In the genomic region with DNA sequence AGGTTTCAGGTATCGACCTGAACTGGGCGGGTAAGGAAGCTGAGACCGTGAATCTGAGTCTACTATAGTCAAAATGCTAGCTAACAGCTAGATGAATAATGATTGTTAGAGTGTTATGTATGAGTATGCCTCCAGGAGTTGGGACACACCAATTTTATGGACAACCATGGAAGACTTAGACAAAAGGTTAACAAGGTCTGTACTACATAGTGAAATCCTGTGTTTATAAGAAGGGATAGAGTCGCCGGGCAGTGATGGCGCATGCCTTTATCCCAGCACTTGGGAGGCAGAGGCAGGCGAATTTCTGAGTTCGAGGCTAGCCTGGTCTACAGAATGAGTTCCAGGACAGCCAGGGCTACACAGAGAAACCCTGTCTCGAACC, we compare ENCODE assay signal across 7 mouse cellular contexts. TPM values are rescaled to one million over a fixed set of nuclear protein-coding genes. Genes with fewer than 3 reads are reported as not detected.
A peak's percentile ranks its signal among the peaks of the same experiment; 100 is the strongest.
DNase-seq lines count a peak whose midpoint lies in the region; ATAC-seq lines count a peak whose summit lies in the region.
"Not testable (repeated sequence)": the region's sequence is repeated elsewhere in the genome, so short reads cannot be mapped to it uniquely, and the experiment has no call there.

No protein-coding gene starts in this region.

- not testable (repeated sequence) for H3K9ac ChIP-seq in forebrain, embryonic 11.5 days (ENCODE audit: low read length); lung, embryonic 15.5 days
- 0 out of 2 replicates have a peak overlapping the region, but pooled peaks have one; percentile 94 for H3K9ac ChIP-seq in heart, embryonic 13.5 days
- H3K9ac ChIP-seq in intestine, embryonic 14.5 days (ENCODE audit: low read length) = peak overlapping the region; percentile 79; the same call in 1 of the 2 replicates
- H3K9ac ChIP-seq in limb, embryonic 12.5 days (replicated peaks) = peak overlapping the region; percentile 94; the same call in 1 of the 2 replicates

- H3K36me3 ChIP-seq in forebrain, embryonic 11.5 days (ENCODE audit: control insufficient read depth, insufficient read depth, low read length); heart, embryonic 13.5 days; intestine, embryonic 14.5 days (ENCODE audit: control insufficient read depth, insufficient read depth, low read length); limb, embryonic 12.5 days; lung, embryonic 15.5 days: not testable (repeated sequence)

- H3K4me2 ChIP-seq in forebrain, embryonic 11.5 days (ENCODE audit: low read depth, low read length, severe bottlenecking) = peak overlapping the region; percentile 29; the same call in 1 of the 2 replicates
- H3K4me2 ChIP-seq in heart, embryonic 13.5 days = peak overlapping the region; percentile 81
- peak overlapping the region; percentile 60 for H3K4me2 ChIP-seq in intestine, embryonic 14.5 days (ENCODE audit: low read length)
- peak overlapping the region; percentile 72 for H3K4me2 ChIP-seq in limb, embryonic 12.5 days
- H3K4me2 ChIP-seq in lung, embryonic 15.5 days = peak overlapping the region; percentile 68

- not testable (repeated sequence) for ATAC-seq in forebrain, embryonic 11.5 days (replicated peaks; ENCODE audit: low FRiP score); heart, embryonic 13.5 days (ENCODE audit: extremely low read depth, insufficient number of reproducible peaks, low FRiP score, low TSS enrichment)
- ATAC-seq in intestine, embryonic 14.5 days (replicated peaks; ENCODE audit: low FRiP score, low TSS enrichment, low read depth) = peak; percentile 45; the same call in 1 of the 2 replicates
- peak; percentile 73 for ATAC-seq in limb, embryonic 12.5 days (ENCODE audit: insufficient number of reproducible peaks, insufficient read depth, low FRiP score, low TSS enrichment, low read depth)
- ATAC-seq in lung, embryonic 15.5 days (ENCODE audit: borderline replicate concordance, extremely low read depth, low FRiP score, low TSS enrichment) = peak; percentile 17; the same call in 1 of the 2 replicates
- 0 out of 2 replicates have a peak, but pooled peaks have one; percentile 18 for ATAC-seq in monocyte, adult 5-6 weeks (replicated peaks; ENCODE audit: insufficient number of reproducible peaks, low FRiP score, low TSS enrichment, poor library complexity, severe bottlenecking)

- not testable (repeated sequence) for H3K27ac ChIP-seq in forebrain, embryonic 11.5 days (ENCODE audit: low read depth, low read length); heart, embryonic 13.5 days (replicated peaks); intestine, embryonic 14.5 days (ENCODE audit: low read depth); limb, embryonic 12.5 days
- 0 out of 2 replicates have a peak overlapping the region, but pooled peaks have one; percentile 95 for H3K27ac ChIP-seq in lung, embryonic 15.5 days

- peak; percentile 0 for DNase-seq in T-cell, adult 2 months (ENCODE audit: low spot score)
- not testable (repeated sequence) for DNase-seq in forebrain, embryonic 11.5 days (ENCODE audit: low spot score); intestine, embryonic 14.5 days (ENCODE audit: low spot score)

- WGBS in forebrain, embryonic 11.5 days = 58% methylated on average over 9 of the region's 9 CpGs
- WGBS in heart, embryonic 13.5 days = 54% methylated on average over 9 of the region's 9 CpGs
- WGBS in intestine, embryonic 14.5 days = 53% methylated on average over 9 of the region's 9 CpGs
- 60% methylated on average over 9 of the region's 9 CpGs for WGBS in limb, embryonic 12.5 days
- 52% methylated on average over 9 of the region's 9 CpGs for whole genome bisulfite sequencing in lung, embryonic 15.5 days

- not testable (repeated sequence) for H3K9me3 ChIP-seq in forebrain, embryonic 11.5 days (ENCODE audit: control insufficient read depth, low read length); heart, embryonic 13.5 days; intestine, embryonic 14.5 days (ENCODE audit: control insufficient read depth, low read length); limb, embryonic 12.5 days; lung, embryonic 15.5 days

- peak overlapping the region; percentile 91 for H3K4me3 ChIP-seq in forebrain, embryonic 11.5 days (ENCODE audit: low read depth, low read length)
- H3K4me3 ChIP-seq in heart, embryonic 13.5 days = peak overlapping the region; percentile 90
- H3K4me3 ChIP-seq in intestine, embryonic 14.5 days (ENCODE audit: low read depth, low read length) = peak overlapping the region; percentile 87
- peak overlapping the region; percentile 91 for H3K4me3 ChIP-seq in limb, embryonic 12.5 days (replicated peaks)
- peak overlapping the region; percentile 95 for H3K4me3 ChIP-seq in lung, embryonic 15.5 days

- H3K4me1 ChIP-seq in forebrain, embryonic 11.5 days (replicated peaks; ENCODE audit: control insufficient read depth, insufficient read depth, low read length); intestine, embryonic 14.5 days (replicated peaks; ENCODE audit: control insufficient read depth, insufficient read depth, low read length); limb, embryonic 12.5 days (replicated peaks); lung, embryonic 15.5 days: not testable (repeated sequence)
- peaks cover 22% of the 10 kb centered on the region for H3K4me1 ChIP-seq in heart, embryonic 13.5 days

- not testable (repeated sequence) for H3K27me3 ChIP-seq in forebrain, embryonic 11.5 days (ENCODE audit: control insufficient read depth, insufficient read depth, low read length); heart, embryonic 13.5 days (replicated peaks); intestine, embryonic 14.5 days (replicated peaks; ENCODE audit: control insufficient read depth, insufficient read depth, low read length); limb, embryonic 12.5 days; lung, embryonic 15.5 days

RNA-seq across cellular contexts. Expression of a gene that starts 0.3 kb away (rescaled TPM):
- polyA plus RNA-seq in forebrain, embryonic 11.5 days (2014; fragmentation: Nextera tagmentation; extraction: Ambion mirVana) = 69.0 and 76.3 TPM in 2 replicates
- polyA plus RNA-seq in heart, embryonic 13.5 days (2015; fragmentation: Nextera tagmentation; extraction: Ambion mirVana) = 59.9 and 63.9 TPM in 2 replicates
- polyA plus RNA-seq in intestine, embryonic 14.5 days (2014; fragmentation: Nextera tagmentation; extraction: Ambion mirVana) = 61.6 and 64.6 TPM in 2 replicates
- 60.5 and 64.2 TPM in 2 replicates for polyA plus RNA-seq in limb, embryonic 12.5 days (2016; fragmentation: Nextera tagmentation; extraction: Ambion mirVana)
- polyA plus RNA-seq in lung, embryonic 15.5 days (2015; fragmentation: Nextera tagmentation; extraction: Ambion mirVana) = 52.5 and 56.2 TPM in 2 replicates
- 45.5 to 79.9 TPM (median 51.2 TPM) in 3 replicates for total RNA-seq in monocyte, adult 5-6 weeks (2017)

RNA-seq across cellular contexts. Expression of a gene that starts 56.3 kb away (rescaled TPM):
- polyA plus RNA-seq in forebrain, embryonic 11.5 days (2014; fragmentation: Nextera tagmentation; extraction: Ambion mirVana) = 44.1 and 44.3 TPM in 2 replicates
- 39.2 and 42.8 TPM in 2 replicates for polyA plus RNA-seq in heart, embryonic 13.5 days (2015; fragmentation: Nextera tagmentation; extraction: Ambion mirVana)
- 49.5 and 51.0 TPM in 2 replicates for polyA plus RNA-seq in intestine, embryonic 14.5 days (2014; fragmentation: Nextera tagmentation; extraction: Ambion mirVana)
- 46.6 and 46.7 TPM in 2 replicates for polyA plus RNA-seq in limb, embryonic 12.5 days (2016; fragmentation: Nextera tagmentation; extraction: Ambion mirVana)
- 37.7 and 39.8 TPM in 2 replicates for polyA plus RNA-seq in lung, embryonic 15.5 days (2015; fragmentation: Nextera tagmentation; extraction: Ambion mirVana)
- total RNA-seq in monocyte, adult 5-6 weeks (2017) = 4.9 to 16.2 TPM (median 8.0 TPM) in 3 replicates

Comparison
In these comparisons a context has a peak if more than half of its experiments do, and no peak if none do; other contexts are left out.
1. H3K4me2 ChIP-seq: peak in every context shown above with its lines; median percentile 81 in heart, embryonic 13.5 days; 72 in limb, embryonic 12.5 days; 68 in lung, embryonic 15.5 days; 60 in intestine, embryonic 14.5 days; 29 in forebrain, embryonic 11.5 days.